Mouse (Mus musculus) ES-Bruce4 (cell line): ENCODE measurements around the gene Paqr6.

Source experiments
- CTCF ChIP-seq: IDR thresholded peaks from one replicate; pipeline ENCODE4 v1.8.1; 2011; ENCODE audit warnings: low read depth, low read length
- POLR2A ChIP-seq: IDR thresholded peaks from one replicate; pipeline ENCODE4 v1.8.1; 2011; ENCODE audit warnings: low read length; ENCODE audit not compliant: insufficient read depth

DNA sequence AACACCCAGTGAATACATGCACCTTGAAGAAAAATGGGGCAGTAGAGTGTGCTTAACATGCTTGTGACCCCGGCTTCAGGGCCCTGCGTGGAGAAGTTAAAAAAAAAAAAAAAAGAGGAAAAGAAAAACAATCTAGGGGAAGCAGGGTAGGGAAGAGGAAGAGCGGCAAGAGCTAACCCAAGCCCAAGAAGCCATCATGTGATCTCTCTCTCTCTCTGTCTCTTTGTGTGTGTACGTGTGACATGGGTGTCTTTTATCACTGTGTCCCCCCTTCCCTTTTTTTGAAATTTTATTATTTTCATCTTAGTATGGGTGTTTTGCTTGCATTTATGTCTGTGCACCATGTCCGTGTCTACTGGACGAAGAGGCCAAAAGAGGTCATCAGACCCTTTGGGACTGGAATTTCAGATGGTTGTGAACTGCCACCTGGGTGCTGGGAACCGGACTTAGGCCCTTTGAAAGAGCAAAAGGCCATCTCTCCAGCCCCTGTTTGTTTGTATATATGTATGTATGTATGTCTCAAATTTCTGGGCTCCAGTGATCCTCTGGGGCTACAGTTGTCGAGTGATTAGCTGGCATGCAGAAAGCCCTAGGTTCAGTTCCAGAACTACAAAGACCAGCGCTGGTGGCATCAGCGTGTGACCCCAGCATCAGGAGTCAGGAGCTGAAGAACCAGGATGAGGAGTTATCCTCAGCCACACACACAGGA lies 39.3 kb downstream of the Paqr6 start:
- TF ChIP-seq POLR2A (no peak), CTCF (no peak)
